Mouse (Mus musculus): ENCODE results near the gene Gm9887.

Gm9887 gene

DNA sequence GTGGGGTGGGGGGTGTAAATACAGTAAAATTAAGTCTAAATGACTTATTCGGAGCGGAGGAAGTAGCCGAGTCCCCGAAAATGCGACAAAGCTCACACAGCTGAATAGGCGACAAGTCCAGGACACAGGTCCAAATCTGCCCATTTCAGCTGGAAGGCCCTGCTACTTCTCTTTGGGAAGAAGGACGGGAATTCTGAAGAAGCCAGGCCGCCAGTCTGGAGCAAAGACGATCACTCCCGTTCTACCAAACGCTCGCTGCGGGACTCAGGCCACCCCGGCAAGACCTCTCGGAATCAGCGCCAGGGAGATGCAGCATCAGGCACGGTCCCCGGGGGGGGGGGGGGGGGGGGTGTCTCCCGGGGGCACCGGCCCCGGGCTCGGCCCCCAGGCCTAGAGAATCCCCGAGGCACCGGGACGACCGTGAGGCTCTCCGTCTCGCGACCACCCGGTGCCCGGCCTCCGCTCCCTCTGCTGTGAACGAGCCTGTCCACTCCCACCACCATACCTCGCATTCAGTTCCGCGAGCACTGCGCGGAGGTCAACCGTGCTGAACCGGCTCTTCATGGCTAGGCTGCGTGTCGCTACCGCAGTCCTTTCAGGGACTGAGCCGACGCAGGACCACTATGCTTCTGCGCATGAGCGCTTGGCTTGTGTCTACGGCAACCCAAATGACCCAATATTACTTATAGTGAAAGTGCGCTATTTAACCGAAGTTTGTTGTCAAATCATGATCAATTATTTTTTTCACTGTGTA is 15.5 kb downstream of the Gm9887 start, which contains the start of gene Nemf:
TSS of gene Nemf (minus strand) at position 620 of the 754 bp plus-strand sequence.
- peak; percentile 79 for DNase-seq

DNA sequence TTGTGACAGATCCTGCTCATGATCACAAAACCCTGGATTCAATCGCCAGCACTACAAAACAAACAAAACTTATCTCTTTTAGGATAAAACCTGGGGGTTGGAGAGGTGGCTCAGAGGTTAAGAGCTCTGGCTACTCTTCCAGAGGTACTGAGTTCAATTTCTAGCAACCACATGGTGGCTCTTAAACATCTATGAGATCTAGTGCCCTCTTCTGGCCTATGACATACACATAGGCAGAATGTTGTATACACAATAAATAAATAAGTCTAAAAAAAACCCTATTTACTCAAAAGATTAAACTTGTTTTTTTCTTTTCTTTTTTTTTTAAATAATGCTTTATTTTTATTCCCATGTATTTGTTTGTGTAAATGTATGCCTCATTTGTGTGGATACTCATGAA is 20.6 kb downstream of the Gm9887 start:
- no peak for DNase-seq

DNA sequence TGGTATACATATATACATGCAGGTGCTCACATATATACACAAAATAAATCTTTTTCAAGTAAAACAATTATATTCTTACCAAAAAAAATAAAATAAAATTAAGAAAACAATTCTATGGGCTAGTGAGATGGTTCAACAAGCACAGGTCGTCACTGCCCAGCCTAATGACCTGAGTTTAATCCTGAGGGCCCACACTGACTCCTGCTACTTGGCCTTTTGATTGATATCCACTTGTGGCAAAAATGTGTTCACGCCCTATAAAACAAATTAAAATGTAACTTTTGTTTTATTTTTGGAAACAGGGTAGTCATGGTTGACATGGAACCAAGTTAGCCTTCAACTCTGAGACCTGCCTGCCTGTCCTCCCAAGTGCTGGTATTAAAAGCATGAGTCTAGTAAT is 22.3 kb downstream of the Gm9887 start:
- DNase-seq, result no peak

DNA sequence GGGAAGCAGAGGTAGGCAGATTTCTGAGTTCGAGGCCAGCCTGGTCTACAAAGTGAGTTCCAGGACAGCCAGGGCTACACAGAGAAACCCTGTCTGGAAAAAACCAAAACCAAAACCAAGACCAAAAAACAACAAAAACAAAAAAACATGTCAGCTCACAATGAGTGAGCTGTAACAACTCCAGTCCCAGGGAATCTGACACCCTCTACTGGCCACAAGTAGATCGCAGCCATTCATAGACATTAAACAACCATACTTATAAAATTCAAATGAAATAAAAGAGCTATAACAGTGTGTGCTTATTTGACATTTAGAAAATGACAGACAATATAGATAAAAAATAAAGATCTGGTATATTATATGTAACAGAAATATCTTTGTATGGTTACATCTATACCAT is 38.7 kb downstream of the Gm9887 start:
- DNase-seq, result peak; percentile 14

DNA sequence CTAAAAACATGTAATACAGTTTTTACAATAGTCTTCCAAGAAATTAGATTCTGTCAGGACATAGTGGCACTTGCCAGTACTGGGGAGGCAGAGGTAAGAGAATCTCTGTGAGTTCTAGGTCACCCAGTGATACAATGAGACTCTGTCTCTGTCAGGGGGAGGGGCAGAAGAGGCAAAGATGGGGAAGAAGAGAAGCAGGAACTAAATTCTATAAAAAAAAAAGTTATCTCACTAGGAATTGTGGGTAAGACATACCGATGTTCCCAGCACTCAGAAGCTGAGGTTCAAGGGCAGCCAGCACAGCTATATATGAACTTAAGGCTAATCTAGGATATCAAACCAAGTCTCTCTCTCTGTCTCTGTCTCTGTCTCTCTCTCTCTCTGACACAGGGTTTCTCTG is 40.1 kb downstream of the Gm9887 start:
- no peak for DNase-seq

DNA sequence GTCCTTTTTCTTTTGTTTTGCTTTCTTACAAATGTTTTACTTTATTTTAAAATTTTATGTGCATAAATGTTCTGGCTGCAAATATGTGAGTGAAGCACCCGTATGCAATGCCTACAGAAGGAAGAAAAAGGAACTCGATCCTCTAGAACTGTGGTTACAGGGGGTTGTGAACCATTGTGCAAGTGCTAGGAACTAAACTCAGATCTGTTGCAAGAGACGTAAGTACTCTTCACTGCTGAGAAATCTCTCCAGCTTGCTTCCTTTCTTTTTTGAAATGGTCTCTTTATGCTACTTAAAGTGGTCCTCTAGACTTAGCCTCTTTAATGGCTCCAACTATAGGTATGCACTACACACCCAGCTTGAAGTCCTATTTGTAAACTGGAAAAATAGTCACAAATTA is 41.1 kb downstream of the Gm9887 start:
- DNase-seq, result no peak

Data from right cerebral cortex, postnatal 14 days (tissue).